Mouse (Mus musculus) left cerebral cortex, postnatal 14 days (tissue): ENCODE results near the gene Aplp2. TPM values are rescaled to one million over a fixed set of nuclear protein-coding genes. Genes with fewer than 3 reads are reported as not detected.

Experiments
- total RNA-seq, 2 experiments: library from RNA; stranded (reverse); gene quantifications; 2 replicates each; pipeline ENCODE4 v1.2.3; 2021

Aplp2 gene
- total RNA-seq, 2 experiments from 2014 or later, result 496 to 530 TPM

Other genes with a start within 250 kb of the Aplp2 start
- gene Zbtb44, start 181.2 kb downstream of the Aplp2 start, total RNA-seq, result 10 to 100 TPM; 37.8 to 42.5 TPM
- gene St14, start 80.0 kb downstream of the Aplp2 start, total RNA-seq, result under 1 TPM; 0.19 to 0.68 TPM
- 10 to 100 TPM; 17.3 to 21.2 TPM for gene Prdm10, start 68.7 kb upstream of the Aplp2 start, total RNA-seq
- gene Nfrkb, start 174.4 kb upstream of the Aplp2 start, total RNA-seq, result 10 to 100 TPM; 29.3 to 30.3 TPM